Mouse (Mus musculus) liver, embryonic 14.5 days (tissue): ENCODE results near the gene Cd3d.

ENCODE experiments used
- CTCF ChIP-seq: IDR thresholded peaks from 2 replicates; pipeline ENCODE4 v1.5.1; 2016; ENCODE audit warnings: antibody characterized with exemption, low read depth, control low read depth
- EP300 ChIP-seq: IDR thresholded peaks from 2 replicates; pipeline ENCODE4 v1.6.1; 2016; ENCODE audit warnings: antibody characterized with exemption, low read depth

DNA sequence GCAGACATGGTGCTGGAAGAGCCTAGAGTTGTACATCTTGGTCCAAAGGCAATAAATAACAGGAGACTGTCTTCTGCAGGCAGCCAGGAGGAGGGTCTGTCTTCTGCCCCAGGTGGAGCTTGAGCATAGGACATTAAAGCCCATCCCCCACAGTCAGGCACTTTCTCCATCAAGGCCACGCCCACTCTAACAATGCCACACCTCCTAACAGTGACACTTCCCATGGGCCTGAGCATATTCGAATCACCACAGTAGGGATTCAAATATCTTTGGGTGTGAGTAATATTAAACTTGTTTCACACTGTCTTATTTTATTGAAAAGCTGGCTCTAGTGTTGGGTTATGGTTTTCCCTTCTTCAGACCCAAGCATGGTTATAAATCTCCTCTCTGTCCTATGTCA, 10.2 kb downstream of the Cd3d start:
- no peak for TF ChIP-seq CTCF
- no peak for TF ChIP-seq EP300
